16 mouse cellular contexts compared by ENCODE assay signal in the genomic region with DNA sequence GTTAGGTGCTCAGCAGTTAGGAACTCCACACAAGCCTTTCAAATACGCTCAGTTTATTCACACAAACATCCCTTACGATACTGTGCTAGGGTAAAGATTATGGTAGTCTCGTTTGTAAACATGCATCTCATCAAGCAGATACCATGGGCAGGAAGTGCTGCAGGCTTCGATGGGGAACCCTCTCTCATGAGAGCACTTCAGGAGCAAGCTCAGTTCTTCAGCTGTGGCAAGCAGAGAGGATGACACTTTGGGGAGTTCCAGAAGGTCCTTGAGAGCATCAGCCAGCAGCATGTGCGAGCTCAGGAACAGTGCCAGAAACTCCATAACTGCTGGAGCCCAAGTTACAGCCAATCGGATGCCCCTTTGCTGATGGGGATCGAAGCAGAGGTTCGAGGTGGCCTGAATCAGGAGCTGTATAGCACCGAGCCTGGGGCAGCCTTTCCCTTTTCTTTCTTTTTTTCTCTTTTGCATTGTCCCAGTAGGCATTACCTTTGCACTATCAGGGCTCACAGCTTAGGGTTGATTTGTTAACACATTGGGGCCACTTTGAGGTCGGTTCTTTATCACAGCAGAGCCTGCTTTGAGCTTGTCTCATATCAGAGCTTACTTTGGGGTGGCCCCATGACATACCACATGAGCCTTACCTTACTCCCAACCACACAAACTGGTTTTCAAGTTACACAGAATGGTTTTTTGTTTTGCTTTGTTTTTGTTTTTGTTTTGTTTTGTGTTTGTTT. TPM values are rescaled to one million over a fixed set of nuclear protein-coding genes. Genes with fewer than 3 reads are reported as not detected.
DNase-seq lines count a peak whose midpoint lies in the region; ATAC-seq lines count a peak whose summit lies in the region.
"Had no signal": no experiment of that assay in that cellular context is flagged by ENCODE, and none has a peak within 500 bp of the region (broad histone marks: within the 10 kb centered on the region; RNA-seq: fewer than 3 reads in every experiment).

No protein-coding gene starts in this region.

- peak; percentile 97 for ATAC-seq in liver, embryonic 13.5 days (ENCODE audit: low read depth)
- ATAC-seq: forebrain, postnatal 0 days; midbrain, embryonic 16.5 days had no signal

- H3K4me2 ChIP-seq in liver, embryonic 13.5 days: peak overlapping the region; percentile 49
- H3K4me2 ChIP-seq: lung, embryonic 15.5 days; neural tube, embryonic 12.5 days had no signal

- H3K27me3 ChIP-seq in liver, embryonic 13.5 days: no peaks in the 10 kb centered on the region
- H3K27me3 ChIP-seq: lung, embryonic 15.5 days; neural tube, embryonic 12.5 days had no signal

- peak overlapping the region; percentile 90 for H3K27ac ChIP-seq in liver, embryonic 13.5 days
- H3K27ac ChIP-seq: lung, embryonic 15.5 days; neural tube, embryonic 12.5 days had no signal

- H3K9ac ChIP-seq in liver, embryonic 13.5 days: peak overlapping the region; percentile 32; the same call in 1 of the 2 replicates
- H3K9ac ChIP-seq: forebrain, postnatal 0 days; lung, embryonic 15.5 days; neural tube, embryonic 12.5 days had no signal

- peak; percentile 8 for DNase-seq in CD4-positive helper T cell, adult 2 months (ENCODE audit: low read depth, low spot score)
- DNase-seq in CD4-positive, CD25-positive, alpha-beta regulatory T cell, adult 2 months (ENCODE audit: low read depth, low spot score): peak; percentile 42
- peak; percentile 29 for DNase-seq in induced T-regulatory cell, adult 2 months (ENCODE audit: low read depth)
- peak; percentile 59 for DNase-seq in liver, embryonic 13.5 days
- DNase-seq in layer of hippocampus, adult 11-12 months (ENCODE audit: low spot score): no peak
- DNase-seq in layer of hippocampus, adult 18-20 months (ENCODE audit: low spot score in 2 of 2): no peak
- DNase-seq in kidney, postnatal 10 days: no peak
- no peak for DNase-seq in gastrocnemius, adult 18-20 months (ENCODE audit: low spot score)
- DNase-seq: cerebellum, adult 9-10 months; forebrain, postnatal 0 days; gastrocnemius, postnatal 14 days; kidney, postnatal 25 days; thymus, postnatal 25 days had no signal

- 30% methylated on average over 10 of the region's 10 CpGs for WGBS in liver, embryonic 13.5 days (ENCODE audit: insufficient replicate concordance)

- no peaks in the 10 kb centered on the region for H3K9me3 ChIP-seq in liver, embryonic 13.5 days (replicated peaks)
- H3K9me3 ChIP-seq: lung, embryonic 15.5 days; neural tube, embryonic 12.5 days had no signal

- H3K4me1 ChIP-seq in liver, embryonic 13.5 days (replicated peaks): peaks cover 38% of the 10 kb centered on the region
- H3K4me1 ChIP-seq: neural tube, embryonic 12.5 days had no signal

- H3K4me3 ChIP-seq in liver, embryonic 13.5 days (replicated peaks): peak overlapping the region; percentile 18; the same call in 1 of the 2 replicates
- H3K4me3 ChIP-seq: lung, embryonic 15.5 days; neural tube, embryonic 12.5 days had no signal

- H3K36me3 ChIP-seq in liver, embryonic 13.5 days: no peaks in the 10 kb centered on the region
- H3K36me3 ChIP-seq: lung, embryonic 15.5 days; neural tube, embryonic 12.5 days had no signal

RNA-seq across cellular contexts. Expression of a gene that starts 5.7 kb away (rescaled TPM):
- polyA plus RNA-seq in liver, embryonic 13.5 days (2015; fragmentation: Nextera tagmentation; extraction: Ambion mirVana): 12.0 and 12.1 TPM in 2 replicates
- 10 to 100 TPM; 64.6 to 67.2 TPM for total RNA-seq in layer of hippocampus, adult 18-20 months (2021)
- 10 to 100 TPM; 14.8 to 15.7 TPM for total RNA-seq in gastrocnemius, adult 18-20 months (2021)

Comparison
In these comparisons a context has a peak if more than half of its experiments do, and no peak if none do; other contexts are left out.
1. DNase-seq: peak in CD4-positive helper T cell, adult 2 months (single experiment), CD4-positive, CD25-positive, alpha-beta regulatory T cell, adult 2 months (single experiment), induced T-regulatory cell, adult 2 months (single experiment) and liver, embryonic 13.5 days (single experiment); none in layer of hippocampus, adult 11-12 months (single experiment), layer of hippocampus, adult 18-20 months (0 of 2), kidney, postnatal 10 days (single experiment) and gastrocnemius, adult 18-20 months (single experiment).